ENCODE assay signal across 22 mouse cellular contexts in genomic region chr9:44012164-44012563, GRCm38 (mm10). TPM values are rescaled to one million over a fixed set of nuclear protein-coding genes. Genes with fewer than 3 reads are reported as not detected.
A peak's percentile ranks its signal among the peaks of the same experiment; 100 is the strongest.
DNase-seq lines count a peak whose midpoint lies in the region; ATAC-seq lines count a peak whose summit lies in the region.
"Had no signal": no experiment of that assay in that cellular context is flagged by ENCODE, and none has a peak within 500 bp of the region (broad histone marks: within the 10 kb centered on the region; RNA-seq: fewer than 3 reads in every experiment).

No protein-coding gene starts in this region.

- no peak overlapping the region for H3K4me3 ChIP-seq in heart, embryonic 16.5 days (ENCODE audit: low read length)
- H3K4me3 ChIP-seq in midbrain, embryonic 15.5 days: no peak overlapping the region
- H3K4me3 ChIP-seq: embryonic facial prominence, embryonic 12.5 days; layer of hippocampus, adult 2 months had no signal

- no peaks in the 10 kb centered on the region for H3K27me3 ChIP-seq in heart, embryonic 16.5 days (ENCODE audit: control insufficient read depth, insufficient read depth, low read length)
- H3K27me3 ChIP-seq in midbrain, embryonic 15.5 days (replicated peaks): no peaks in the 10 kb centered on the region
- H3K27me3 ChIP-seq: embryonic facial prominence, embryonic 12.5 days had no signal

- 0 out of 2 replicates have a peak, but pooled peaks have one; percentile 19 for ATAC-seq in heart, embryonic 16.5 days (replicated peaks; ENCODE audit: extremely low read depth, insufficient read depth, low FRiP score)
- peak; percentile 27; the same call in 1 of the 2 replicates for ATAC-seq in midbrain, embryonic 15.5 days (replicated peaks)
- no peak for ATAC-seq in megakaryocyte-erythroid progenitor cell, adult 5-6 weeks (replicated peaks; ENCODE audit: low FRiP score, low TSS enrichment, poor library complexity, severe bottlenecking)
- ATAC-seq: forebrain, embryonic 16.5 days; intestine, postnatal 0 days had no signal

- DNase-seq in heart, adult 9 months (ENCODE audit: low spot score in 2 of 2): no peak
- peak; percentile 87 for DNase-seq in A20 (ENCODE audit: low read depth, low spot score)
- DNase-seq in thymus, postnatal 10 days (ENCODE audit: low spot score in 2 of 2): peak; percentile 74 to 85
- DNase-seq in spleen, adult 12 weeks (ENCODE audit: low spot score): no peak
- no peak for DNase-seq in heart, adult 8-10 months (ENCODE audit: low spot score)
- DNase-seq: adrenal gland, adult 2 months; cerebellum, postnatal 14 days; gastrocnemius, postnatal 14 days; heart, adult 18-20 months; heart, postnatal 4 days; kidney, postnatal 25 days; lung, adult 18-20 months; lung, postnatal 14 days; spleen, adult 18-20 months had no signal

- peak overlapping the region; percentile 17; the same call in 1 of the 2 replicates for H3K27ac ChIP-seq in heart, embryonic 16.5 days (ENCODE audit: low read length)
- peak overlapping the region; percentile 6; the same call in 1 of the 2 replicates for H3K27ac ChIP-seq in midbrain, embryonic 15.5 days
- H3K27ac ChIP-seq: embryonic facial prominence, embryonic 12.5 days; layer of hippocampus, adult 2 months had no signal

- H3K4me2 ChIP-seq in heart, embryonic 16.5 days (ENCODE audit: low read depth, low read length): no peak overlapping the region
- H3K4me2 ChIP-seq in midbrain, embryonic 15.5 days: no peak overlapping the region
- H3K4me2 ChIP-seq: embryonic facial prominence, embryonic 12.5 days; liver, embryonic 11.5 days had no signal

- 61% methylated on average over 6 of the region's 6 CpGs for WGBS in heart, embryonic 16.5 days
- WGBS in midbrain, embryonic 15.5 days: 61% methylated on average over 6 of the region's 6 CpGs

- no peak overlapping the region for H3K9ac ChIP-seq in heart, embryonic 16.5 days (ENCODE audit: low read length)
- no peak overlapping the region for H3K9ac ChIP-seq in midbrain, embryonic 15.5 days
- H3K9ac ChIP-seq: embryonic facial prominence, embryonic 12.5 days had no signal

- H3K9me3 ChIP-seq in heart, embryonic 16.5 days (replicated peaks; ENCODE audit: control insufficient read depth, low read length): no peaks in the 10 kb centered on the region
- H3K9me3 ChIP-seq in midbrain, embryonic 15.5 days: no peaks in the 10 kb centered on the region
- H3K9me3 ChIP-seq: embryonic facial prominence, embryonic 12.5 days had no signal

- no peaks in the 10 kb centered on the region for H3K36me3 ChIP-seq in heart, embryonic 16.5 days (ENCODE audit: control insufficient read depth, insufficient read depth)
- no peaks in the 10 kb centered on the region for H3K36me3 ChIP-seq in midbrain, embryonic 15.5 days (replicated peaks)
- H3K36me3 ChIP-seq: embryonic facial prominence, embryonic 12.5 days had no signal

- H3K4me1 ChIP-seq in heart, embryonic 16.5 days (ENCODE audit: control insufficient read depth, insufficient read depth, low read length): no peaks in the 10 kb centered on the region
- peaks cover 17% of the 10 kb centered on the region for H3K4me1 ChIP-seq in midbrain, embryonic 15.5 days

RNA-seq across cellular contexts. Expression of gene Thy1, which starts 31.0 kb away (rescaled TPM):
- polyA plus RNA-seq in heart, embryonic 16.5 days (2015; fragmentation: Nextera tagmentation; extraction: Ambion mirVana): 8.7 and 21.5 TPM in 2 replicates
- 1.0 and 1.6 TPM in 2 replicates for polyA plus RNA-seq in midbrain, embryonic 15.5 days (2015; fragmentation: Nextera tagmentation; extraction: Ambion mirVana)
- total RNA-seq in heart, adult 8-10 months (2022): 10 to 100 TPM in 2 of 4 experiments, 1 to 10 TPM in 2; 8.9 to 12.4 (median 11.0) TPM
- 2.5 and 20.4 TPM in 2 replicates for total RNA-seq in megakaryocyte-erythroid progenitor cell, adult 5-6 weeks (2014; fragmentation: Nextera tagmentation)
- total RNA-seq in megakaryocyte-erythroid progenitor cell, adult 5-6 weeks (2017): 3.5 TPM in 1 of 2 replicates, not detected in the other

RNA-seq across cellular contexts. Expression of gene Usp2, which starts 54.7 kb away (rescaled TPM):
- polyA plus RNA-seq in heart, embryonic 16.5 days (2015; fragmentation: Nextera tagmentation; extraction: Ambion mirVana): 77.5 and 89.6 TPM in 2 replicates
- 5.9 and 9.6 TPM in 2 replicates for polyA plus RNA-seq in midbrain, embryonic 15.5 days (2015; fragmentation: Nextera tagmentation; extraction: Ambion mirVana)
- 100 to 1,000 TPM; 160 to 205 (median 195) TPM for total RNA-seq in heart, adult 8-10 months (2022)
- 0.35 and 2.1 TPM in 2 replicates for total RNA-seq in megakaryocyte-erythroid progenitor cell, adult 5-6 weeks (2014; fragmentation: Nextera tagmentation)
- total RNA-seq in megakaryocyte-erythroid progenitor cell, adult 5-6 weeks (2017): 0.15 and 1.8 TPM in 2 replicates

Comparison
In these comparisons a context has a peak if more than half of its experiments do, and no peak if none do; other contexts are left out.
1. DNase-seq: peak in A20 (single experiment) and thymus, postnatal 10 days (2 of 2); none in heart, adult 9 months (0 of 2), spleen, adult 12 weeks (single experiment) and heart, adult 8-10 months (single experiment).
2. RNA of gene Usp2, which starts 54.7 kb away (total RNA-seq): 160 to 205 TPM in heart, adult 8-10 months; 0.15 to 2.1 TPM in megakaryocyte-erythroid progenitor cell, adult 5-6 weeks; every median in the first group is over 10 times any median in the second.